Mouse (Mus musculus) kidney, adult 2 months (tissue): ENCODE measurements at regions not wholly inside any gene's neighbourhood (a gene's known extent, or its start where the extent isn't known, plus 50 kb on each side); places are given as distances from the start of the nearest gene placed in this dataset.
A peak's percentile ranks its signal among the peaks of the same experiment; 100 is the strongest.

ENCODE experiments used
- DNase-seq: peaks from one replicate; pipeline ENCODE4 v3.0.0; 2021
- H3K27ac ChIP-seq: fragments of 200-500 bp; 2 replicates; pipeline ENCODE4 v1.5.1; 2012; ENCODE audit warnings: low read depth, low read length, control low read depth, inconsistent platforms; ENCODE audit not compliant: insufficient read depth
- H3K27me3 ChIP-seq: fragments of 200-500 bp; replicated peaks from 2 replicates; pipeline ENCODE4 v1.6.1; 2012; ENCODE audit warnings: mild to moderate bottlenecking, moderate library complexity, low read length, inconsistent platforms; ENCODE audit not compliant: control insufficient read depth, insufficient read depth
- H3K36me3 ChIP-seq: fragments of 200-500 bp; 2 replicates; pipeline ENCODE4 v1.6.1; 2012; ENCODE audit warnings: mild to moderate bottlenecking, moderate library complexity, low read length, inconsistent platforms; ENCODE audit not compliant: control insufficient read depth, insufficient read depth
- H3K4me1 ChIP-seq: fragments of 200-500 bp; 2 replicates; pipeline ENCODE4 v1.6.1; 2011; ENCODE audit warnings: low read length; ENCODE audit not compliant: control insufficient read depth, insufficient read depth
- H3K4me3 ChIP-seq: fragments of 200-500 bp; 2 replicates; pipeline ENCODE4 v1.5.1; 2011; ENCODE audit warnings: mild to moderate bottlenecking, low read depth, low read length, control low read depth; ENCODE audit not compliant: insufficient read depth
- CTCF ChIP-seq: fragments of 200-500 bp; conservative IDR thresholded peaks from 2 replicates; pipeline ENCODE4 v1.5.1; 2011; ENCODE audit warnings: low read depth, mild to moderate bottlenecking, control low read depth, low read length, moderate library complexity, mixed read lengths; ENCODE audit not compliant: insufficient read depth, insufficient read length
- POLR2A ChIP-seq: fragments of 200-500 bp; IDR thresholded peaks from one replicate; pipeline ENCODE4 v1.6.1; 2011; ENCODE audit warnings: low read depth, low read length, control low read depth
- WGBS: fragments of 180-500 bp; shearing (Covaris S2); methylation state at CpG from one replicate; pipeline ENCODE4 v1.1.7; 2018; 5-methylcytosine and 5-hydroxymethylcytosine counted together

DNA sequence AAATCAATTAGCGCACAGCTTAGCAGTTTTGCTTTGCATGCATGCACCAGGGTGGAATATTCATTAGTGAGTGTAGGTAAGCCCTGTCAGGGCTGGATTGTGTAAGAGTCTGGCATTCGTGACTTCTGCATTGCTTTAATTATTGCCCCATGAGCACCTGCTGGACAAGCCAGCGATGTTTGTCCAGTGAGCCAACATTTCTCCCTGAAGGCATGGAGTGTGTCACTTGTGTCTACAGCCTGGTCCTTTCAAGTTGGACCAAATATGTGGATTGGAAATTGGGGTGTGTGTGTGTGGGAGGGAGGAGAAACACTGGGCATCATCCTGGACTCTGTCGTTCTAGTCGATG is 115.9 kb downstream of the Evx1 start:
- TF ChIP-seq CTCF (no peak), POLR2A (no peak)
- no peaks in the 10 kb centered on the region for H3K27me3 ChIP-seq
- H3K36me3 ChIP-seq = no peaks in the 10 kb centered on the region
- no peaks in the 10 kb centered on the region for H3K4me1 ChIP-seq
- WGBS = 71% methylated on average over 5 of the region's 5 CpGs
- H3K4me3 ChIP-seq = no peak overlapping the region
- no peak overlapping the region for H3K27ac ChIP-seq
- DNase-seq = no peak

DNA sequence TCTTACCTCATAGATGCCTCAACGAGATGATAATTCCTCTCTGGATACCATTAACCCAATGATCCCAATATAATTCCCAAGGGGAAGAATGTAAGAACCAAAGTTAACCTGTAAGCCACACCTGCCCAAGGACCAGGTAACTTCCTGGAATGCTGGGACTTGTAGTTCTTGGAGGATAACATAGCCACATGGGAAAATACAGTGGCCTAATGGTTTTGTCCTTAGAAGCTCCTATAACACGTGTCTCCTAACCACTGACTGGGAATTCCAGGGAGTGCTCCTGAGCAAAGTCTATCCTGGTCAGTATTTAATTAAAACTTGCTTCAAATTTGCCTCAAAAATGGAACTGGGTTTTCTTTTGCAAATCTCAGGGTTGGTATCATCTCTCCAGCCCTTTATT is 119.9 kb downstream of the Evx1 start:
- no peak for TF ChIP-seq POLR2A
- no peak for TF ChIP-seq CTCF
- H3K27me3 ChIP-seq = no peaks in the 10 kb centered on the region
- H3K4me1 ChIP-seq = no peaks in the 10 kb centered on the region
- 55% methylated on average over 2 of the region's 2 CpGs for WGBS
- H3K4me3 ChIP-seq = no peak overlapping the region
- H3K27ac ChIP-seq = no peak overlapping the region
- DNase-seq = peak; percentile 65
- H3K36me3 ChIP-seq = no peaks in the 10 kb centered on the region

DNA sequence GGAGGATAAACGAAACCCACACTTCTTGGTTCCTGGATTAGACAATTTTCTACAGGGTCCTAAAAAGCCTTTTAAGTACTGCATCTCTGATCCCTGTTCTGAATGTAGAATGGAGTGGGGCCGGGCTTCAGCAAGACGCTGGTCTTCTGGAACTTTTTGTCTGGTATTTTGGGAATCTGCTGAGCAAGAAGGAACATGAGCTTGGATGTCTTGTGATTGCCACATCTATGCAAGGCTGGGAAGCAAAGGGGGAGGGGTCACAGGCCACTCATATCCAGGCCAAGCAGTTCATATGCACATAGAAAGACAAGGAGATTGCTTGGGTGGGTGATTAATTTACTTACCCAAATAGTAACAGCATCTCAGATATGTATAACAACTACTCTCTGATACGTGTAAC is 121.5 kb downstream of the Evx1 start:
- 76% methylated on average over 4 of the region's 4 CpGs for WGBS
- Histone ChIP-seq H3K27me3 (no peaks in the 10 kb centered on the region), H3K36me3 (no peaks in the 10 kb centered on the region), H3K4me3 (no peak overlapping the region), H3K4me1 (no peaks in the 10 kb centered on the region), H3K27ac (no peak overlapping the region)
- peak; percentile 22 for DNase-seq
- TF ChIP-seq CTCF (no peak), POLR2A (no peak)

- Histone ChIP-seq H3K27me3 (no peaks in the 10 kb centered on the region), H3K4me1 (no peaks in the 10 kb centered on the region), H3K4me3 (no peak overlapping the region), H3K36me3 (no peaks in the 10 kb centered on the region), H3K27ac (no peak overlapping the region)
- no peak for DNase-seq
- TF ChIP-seq POLR2A (no peak), CTCF (no peak)
- 90% methylated on average over 5 of the region's 5 CpGs for WGBS
Observed at GRCm38 (mm10) chr6:52435358-52435757, 122.1 kb downstream of the Evx1 start.

GRCm38 (mm10) chr6:52438366-52438765 is 125.1 kb downstream of the Evx1 start:
- Histone ChIP-seq H3K4me1 (no peaks in the 10 kb centered on the region), H3K4me3 (no peak overlapping the region), H3K27me3 (no peaks in the 10 kb centered on the region), H3K36me3 (no peaks in the 10 kb centered on the region), H3K27ac (no peak overlapping the region)
- no peak for TF ChIP-seq POLR2A
- no peak for TF ChIP-seq CTCF
- 43% methylated on average over 8 of the region's 8 CpGs for WGBS
- DNase-seq = peak; percentile 28

DNA sequence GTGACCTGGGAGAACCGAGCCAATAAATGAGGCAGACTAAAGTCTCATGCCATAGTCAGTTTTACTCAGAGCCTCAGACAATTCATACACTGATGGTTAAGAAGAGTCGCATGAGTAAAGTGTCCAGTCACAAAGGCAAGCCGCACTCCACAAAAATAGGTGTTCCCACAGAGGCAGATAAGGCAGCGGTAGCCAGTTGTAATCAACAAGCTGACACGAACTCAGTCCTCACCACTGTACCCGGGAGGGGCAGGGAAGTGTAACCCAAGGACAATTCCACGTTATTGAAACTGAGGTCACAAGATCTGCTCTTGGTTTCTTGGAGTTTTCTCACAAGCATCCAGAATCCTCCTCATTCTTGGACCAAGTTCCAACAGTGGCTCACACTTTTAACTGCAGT is 125.9 kb downstream of the Evx1 start:
- DNase-seq = no peak
- no peaks in the 10 kb centered on the region for H3K36me3 ChIP-seq
- no peaks in the 10 kb centered on the region for H3K27me3 ChIP-seq
- TF ChIP-seq POLR2A = no peak
- TF ChIP-seq CTCF = no peak
- H3K4me3 ChIP-seq = no peak overlapping the region
- no peak overlapping the region for H3K27ac ChIP-seq
- WGBS = 83% methylated on average over 7 of the region's 7 CpGs
- no peaks in the 10 kb centered on the region for H3K4me1 ChIP-seq

DNA sequence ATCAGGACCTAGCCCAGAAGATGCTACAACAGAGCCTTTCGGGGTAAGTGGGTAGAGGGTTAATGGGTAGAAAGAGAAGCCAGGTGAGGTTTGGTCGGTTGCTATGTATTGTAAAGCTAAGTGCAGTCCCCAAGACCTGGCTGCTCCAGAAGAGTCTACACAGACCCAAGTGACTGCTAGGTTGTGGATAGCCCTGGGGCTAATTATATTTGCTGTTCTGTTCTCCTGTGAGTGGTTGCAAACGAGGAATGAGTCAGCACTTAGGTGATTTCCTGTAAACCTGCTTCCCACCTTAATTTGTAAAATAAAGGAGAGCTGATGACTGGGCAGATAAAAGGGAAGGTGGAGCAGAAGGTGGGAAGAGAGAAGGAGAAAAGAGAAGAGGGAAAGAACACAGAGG is 126.9 kb downstream of the Evx1 start:
- 73% methylated on average over 3 of the region's 3 CpGs for WGBS
- H3K4me3 ChIP-seq = no peak overlapping the region
- no peak for DNase-seq
- H3K27me3 ChIP-seq = no peaks in the 10 kb centered on the region
- H3K36me3 ChIP-seq = no peaks in the 10 kb centered on the region
- no peaks in the 10 kb centered on the region for H3K4me1 ChIP-seq
- TF ChIP-seq POLR2A = no peak
- TF ChIP-seq CTCF = no peak
- no peak overlapping the region for H3K27ac ChIP-seq
